Mouse (Mus musculus) forebrain, embryonic 10.5 days (tissue): ENCODE results near the gene Fbxl17. TPM values are rescaled to one million over a fixed set of nuclear protein-coding genes. Genes with fewer than 3 reads are reported as not detected.

ENCODE experiments used
- DNase-seq: peaks from one replicate; pipeline ENCODE4 v3.0.0-alpha.2; 2017; ENCODE audit warnings: low spot score; ENCODE audit errors: extremely low spot score
- H3K27ac ChIP-seq: fragments of 300-500 bp; sonication (generic); 2 replicates; pipeline ENCODE4 v1.5.1; 2016; ENCODE audit warnings: mild to moderate bottlenecking
- H3K27me3 ChIP-seq: fragments of 300-500 bp; sonication (generic); 2 replicates; pipeline ENCODE4 v1.6.1; 2016; ENCODE audit warnings: mild to moderate bottlenecking; ENCODE audit not compliant: poor library complexity, severe bottlenecking
- H3K36me3 ChIP-seq: fragments of 300-500 bp; sonication (generic); replicated peaks from 2 replicates; pipeline ENCODE4 v1.6.1; 2016; ENCODE audit warnings: mild to moderate bottlenecking, moderate library complexity
- H3K4me1 ChIP-seq: fragments of 300-500 bp; sonication (generic); 2 replicates; pipeline ENCODE4 v1.6.1; 2016
- H3K4me3 ChIP-seq: fragments of 300-500 bp; sonication (generic); 2 replicates; pipeline ENCODE4 v1.5.1; 2016; ENCODE audit warnings: mild to moderate bottlenecking, moderate library complexity
- H3K9me3 ChIP-seq: fragments of 300-500 bp; sonication (generic); 2 replicates; pipeline ENCODE4 v1.6.1; 2016; ENCODE audit warnings: mild to moderate bottlenecking, moderate library complexity
- WGBS: fragments of 180-500 bp; shearing (Covaris S2); methylation state at CpG from one replicate; pipeline ENCODE4 v1.1.7; 2016; 5-methylcytosine and 5-hydroxymethylcytosine counted together
- polyA plus RNA-seq: library from polyadenylated mRNA; unstranded; fragments of >200 nt; fragmentation: Nextera tagmentation; extraction: Ambion mirVana; gene quantifications from 2 replicates; pipeline ENCODE4 v1.2.1, GENCODE M21; 2016

The Fbxl17 gene
- polyA plus RNA-seq, 1 experiment from 2014 or later, result 2.7 TPM

GRCm38 (mm10) chr17:63172697-63173096 is 327.1 kb downstream of the Fbxl17 start:
- Histone ChIP-seq H3K27ac (no peak overlapping the region), H3K4me1 (peaks cover 57% of the 10 kb centered on the region), H3K36me3 (no peaks in the 10 kb centered on the region), H3K9me3 (no peaks in the 10 kb centered on the region), H3K27me3 (peaks cover 78% of the 10 kb centered on the region), H3K4me3 (no peak overlapping the region)
- DNase-seq, result no peak
- 25% methylated on average over 1 of the region's 1 CpGs for WGBS

GRCm38 (mm10) chr17:63171890-63172491 is 327.8 kb downstream of the Fbxl17 start:
- Histone ChIP-seq H3K9me3 (no peaks in the 10 kb centered on the region), H3K4me1 (peaks cover 64% of the 10 kb centered on the region), H3K4me3 (no peak overlapping the region), H3K36me3 (no peaks in the 10 kb centered on the region), H3K27me3 (peaks cover 78% of the 10 kb centered on the region), H3K27ac (no peak overlapping the region)
- no peak for DNase-seq
- WGBS, result 12% methylated on average over 5 of the region's 5 CpGs

- Histone ChIP-seq H3K36me3 (no peaks in the 10 kb centered on the region), H3K27me3 (peaks cover 72% of the 10 kb centered on the region), H3K4me1 (peaks cover 60% of the 10 kb centered on the region), H3K27ac (no peak overlapping the region), H3K4me3 (no peak overlapping the region), H3K9me3 (no peaks in the 10 kb centered on the region)
- WGBS, result 32% methylated on average over 5 of the region's 5 CpGs
- no peak for DNase-seq
Observed at GRCm38 (mm10) chr17:63171264-63171663, 328.6 kb downstream of the Fbxl17 start.

- peaks cover 70% of the 10 kb centered on the region for H3K27me3 ChIP-seq
- WGBS, result 83% methylated on average over 5 of the region's 5 CpGs
- H3K27ac ChIP-seq, result no peak overlapping the region
Observed at GRCm38 (mm10) chr17:63168019-63168788, 331.6 kb downstream of the Fbxl17 start.

GRCm38 (mm10) chr17:63167248-63167647 is 332.6 kb downstream of the Fbxl17 start:
- peaks cover 71% of the 10 kb centered on the region for H3K27me3 ChIP-seq
- H3K9me3 ChIP-seq, result no peaks in the 10 kb centered on the region
- WGBS, result 79% methylated on average over 3 of the region's 3 CpGs
- H3K36me3 ChIP-seq, result no peaks in the 10 kb centered on the region
- no peak for DNase-seq
- H3K27ac ChIP-seq, result no peak overlapping the region
- no peak overlapping the region for H3K4me3 ChIP-seq
- peaks cover 37% of the 10 kb centered on the region for H3K4me1 ChIP-seq

More at GRCm38 (mm10) chr17:63168019-63168788, 331.6 kb downstream of the Fbxl17 start:
- Histone ChIP-seq H3K9me3 (no peaks in the 10 kb centered on the region), H3K36me3 (no peaks in the 10 kb centered on the region), H3K4me1 (peaks cover 46% of the 10 kb centered on the region), H3K4me3 (no peak overlapping the region)
- no peak for DNase-seq

GRCm38 (mm10) chr17:63166692-63167091 is 333.1 kb downstream of the Fbxl17 start:
- DNase-seq, result no peak
- no peaks in the 10 kb centered on the region for H3K36me3 ChIP-seq
- H3K4me1 ChIP-seq, result peaks cover 37% of the 10 kb centered on the region
- H3K27me3 ChIP-seq, result peaks cover 71% of the 10 kb centered on the region
- no peak overlapping the region for H3K4me3 ChIP-seq
- no peaks in the 10 kb centered on the region for H3K9me3 ChIP-seq
- no peak overlapping the region for H3K27ac ChIP-seq
- WGBS, result 89% methylated on average over 3 of the region's 3 CpGs

GRCm38 (mm10) chr17:63165847-63166246 is 334.0 kb downstream of the Fbxl17 start:
- Histone ChIP-seq H3K9me3 (no peaks in the 10 kb centered on the region), H3K36me3 (no peaks in the 10 kb centered on the region), H3K27ac (no peak overlapping the region), H3K27me3 (peaks cover 71% of the 10 kb centered on the region), H3K4me3 (no peak overlapping the region), H3K4me1 (peaks cover 33% of the 10 kb centered on the region)
- WGBS, result 92% methylated on average over 13 of the region's 13 CpGs
- DNase-seq, result no peak

GRCm38 (mm10) chr17:63164289-63164688 is 335.5 kb downstream of the Fbxl17 start:
- no peak overlapping the region for H3K27ac ChIP-seq
- peaks cover 41% of the 10 kb centered on the region for H3K4me1 ChIP-seq
- no peaks in the 10 kb centered on the region for H3K36me3 ChIP-seq
- H3K4me3 ChIP-seq, result no peak overlapping the region
- no peak for DNase-seq
- WGBS, result 84% methylated on average over 1 of the region's 1 CpGs
- peaks cover 67% of the 10 kb centered on the region for H3K27me3 ChIP-seq
- H3K9me3 ChIP-seq, result no peaks in the 10 kb centered on the region

- 70% methylated on average over 5 of the region's 5 CpGs for WGBS
Observed at GRCm38 (mm10) chr17:63161953-63162352, 337.9 kb downstream of the Fbxl17 start.

GRCm38 (mm10) chr17:63159196-63159595 is 340.6 kb downstream of the Fbxl17 start:
- WGBS, result 58% methylated on average over 7 of the region's 7 CpGs
- H3K4me1 ChIP-seq, result peaks cover 47% of the 10 kb centered on the region
- peaks cover 32% of the 10 kb centered on the region for H3K27me3 ChIP-seq
- no peaks in the 10 kb centered on the region for H3K36me3 ChIP-seq
- H3K9me3 ChIP-seq, result no peaks in the 10 kb centered on the region
- H3K4me3 ChIP-seq, result no peak overlapping the region
- DNase-seq, result no peak
- no peak overlapping the region for H3K27ac ChIP-seq

More at GRCm38 (mm10) chr17:63161953-63162352, 337.9 kb downstream of the Fbxl17 start:
- Histone ChIP-seq H3K27ac (no peak overlapping the region), H3K4me3 (no peak overlapping the region), H3K9me3 (no peaks in the 10 kb centered on the region), H3K27me3 (peaks cover 46% of the 10 kb centered on the region), H3K4me1 (peaks cover 51% of the 10 kb centered on the region), H3K36me3 (no peaks in the 10 kb centered on the region)
- DNase-seq, result no peak

GRCm38 (mm10) chr17:63158436-63158835 is 341.4 kb downstream of the Fbxl17 start:
- peaks cover 46% of the 10 kb centered on the region for H3K4me1 ChIP-seq
- peaks cover 24% of the 10 kb centered on the region for H3K27me3 ChIP-seq
- 89% methylated on average over 3 of the region's 3 CpGs for WGBS
- no peak overlapping the region for H3K4me3 ChIP-seq
- no peaks in the 10 kb centered on the region for H3K9me3 ChIP-seq
- no peaks in the 10 kb centered on the region for H3K36me3 ChIP-seq
- no peak for DNase-seq
- H3K27ac ChIP-seq, result no peak overlapping the region

- no peak for DNase-seq
- no peak overlapping the region for H3K27ac ChIP-seq
- peaks cover 20% of the 10 kb centered on the region for H3K27me3 ChIP-seq
- H3K4me1 ChIP-seq, result peaks cover 46% of the 10 kb centered on the region
- H3K9me3 ChIP-seq, result no peaks in the 10 kb centered on the region
- WGBS, result 55% methylated on average over 6 of the region's 6 CpGs
- no peaks in the 10 kb centered on the region for H3K36me3 ChIP-seq
- H3K4me3 ChIP-seq, result no peak overlapping the region
Observed at GRCm38 (mm10) chr17:63157906-63158305, 341.9 kb downstream of the Fbxl17 start.

GRCm38 (mm10) chr17:63157019-63157418 is 342.8 kb downstream of the Fbxl17 start:
- Histone ChIP-seq H3K36me3 (no peaks in the 10 kb centered on the region), H3K27me3 (peaks cover 17% of the 10 kb centered on the region), H3K27ac (no peak overlapping the region), H3K9me3 (no peaks in the 10 kb centered on the region), H3K4me1 (peaks cover 43% of the 10 kb centered on the region), H3K4me3 (no peak overlapping the region)
- WGBS, result 90% methylated on average over 7 of the region's 7 CpGs
- DNase-seq, result no peak
